Mouse (Mus musculus): ENCODE results near the gene Diaph2. TPM values are rescaled to one million over a fixed set of nuclear protein-coding genes. Genes with fewer than 3 reads are reported as not detected.
"Not testable (repeated sequence)": the region's sequence is repeated elsewhere in the genome, so short reads cannot be mapped to it uniquely, and the experiment has no call there.

Gene Diaph2
- polyA plus RNA-seq, 1 experiment from 2014 or later: 4.5 TPM

DNA sequence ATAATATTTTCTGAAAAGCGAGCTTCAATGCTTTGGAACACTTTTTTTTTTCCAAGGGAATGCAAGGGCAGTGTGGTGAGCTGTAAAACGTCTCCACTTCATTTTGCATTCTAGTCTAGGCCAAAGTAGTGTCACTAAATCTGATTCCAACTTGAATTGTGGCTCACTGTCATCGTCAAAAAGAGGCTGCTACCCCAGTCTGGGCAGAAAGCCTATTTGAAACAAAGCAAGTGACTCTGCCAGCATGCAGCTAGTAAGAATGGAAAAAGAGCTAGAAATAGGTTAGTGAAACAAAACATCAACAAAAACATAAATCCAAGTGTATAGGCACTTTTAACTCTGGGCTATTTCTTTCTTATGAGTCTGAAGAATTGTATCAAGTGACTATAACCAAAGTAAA lies 653.7 kb downstream of the Diaph2 start:
- ATAC-seq (replicated peaks): no peak
- no peak overlapping the region for H3K27ac ChIP-seq
- H3K27me3 ChIP-seq (replicated peaks): no peaks in the 10 kb centered on the region
- no peak overlapping the region for H3K4me2 ChIP-seq
- no peaks in the 10 kb centered on the region for H3K4me1 ChIP-seq
- no peaks in the 10 kb centered on the region for H3K36me3 ChIP-seq (replicated peaks)
- no peaks in the 10 kb centered on the region for H3K9me3 ChIP-seq
- no peak overlapping the region for H3K4me3 ChIP-seq
- WGBS: 44% methylated on average over 3 of the region's 3 CpGs
- no peak overlapping the region for H3K9ac ChIP-seq

DNA sequence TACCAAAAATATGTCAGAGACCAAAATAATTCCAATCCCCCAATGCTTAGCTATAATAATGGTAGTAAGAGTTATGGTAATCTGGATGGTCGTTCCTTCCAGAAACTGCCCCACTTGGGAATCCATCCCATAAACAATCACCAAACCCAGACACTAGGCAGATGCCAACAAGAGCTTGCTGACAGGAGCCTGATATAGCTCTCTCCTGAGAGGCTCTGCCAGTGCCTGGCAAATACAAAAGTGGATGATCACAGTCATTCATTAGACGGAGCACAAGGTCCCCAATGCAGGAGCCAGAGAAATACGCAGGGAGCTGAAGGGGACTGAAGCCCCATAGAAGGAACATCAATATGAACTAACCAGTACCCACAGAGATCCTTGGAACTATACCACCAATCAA lies 657.9 kb downstream of the Diaph2 start:
- WGBS: 91% methylated on average over 3 of the region's 3 CpGs
- H3K36me3 ChIP-seq (replicated peaks): not testable (repeated sequence)

DNA sequence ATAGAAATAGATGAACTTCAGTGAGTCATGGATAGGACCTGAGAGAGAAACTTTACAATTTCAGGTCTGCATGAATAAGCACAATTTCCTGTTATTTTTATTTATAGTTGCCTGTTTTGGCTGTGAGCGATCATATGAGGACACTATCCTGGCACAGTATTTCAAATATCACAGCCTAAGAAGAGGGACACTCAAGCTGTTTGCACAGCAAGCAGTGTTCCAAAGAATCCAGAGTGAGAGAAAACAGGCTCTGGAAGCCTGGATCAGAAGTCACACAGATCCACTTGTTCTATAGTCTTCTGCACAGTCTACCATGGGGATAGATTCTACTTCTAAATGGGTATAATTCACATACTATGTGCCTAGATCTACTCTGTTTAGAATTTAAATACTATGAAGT lies 659.4 kb downstream of the Diaph2 start:
- Histone ChIP-seq H3K4me3 (no peak overlapping the region), H3K27me3 (replicated peaks) (no peaks in the 10 kb centered on the region), H3K4me1 (no peaks in the 10 kb centered on the region), H3K36me3 (replicated peaks) (no peaks in the 10 kb centered on the region), H3K27ac (no peak overlapping the region), H3K4me2 (no peak overlapping the region), H3K9ac (no peak overlapping the region), H3K9me3 (no peaks in the 10 kb centered on the region)
- no peak for ATAC-seq (replicated peaks)
- WGBS: 91% methylated on average over 1 of the region's 1 CpGs

More for the DNA sequence above, 657.9 kb downstream of the Diaph2 start:
- H3K4me3 ChIP-seq; H3K27me3 ChIP-seq (replicated peaks); H3K9ac ChIP-seq; H3K9me3 ChIP-seq; H3K27ac ChIP-seq; H3K4me2 ChIP-seq; H3K4me1 ChIP-seq; ATAC-seq (replicated peaks): not testable (repeated sequence)

DNA sequence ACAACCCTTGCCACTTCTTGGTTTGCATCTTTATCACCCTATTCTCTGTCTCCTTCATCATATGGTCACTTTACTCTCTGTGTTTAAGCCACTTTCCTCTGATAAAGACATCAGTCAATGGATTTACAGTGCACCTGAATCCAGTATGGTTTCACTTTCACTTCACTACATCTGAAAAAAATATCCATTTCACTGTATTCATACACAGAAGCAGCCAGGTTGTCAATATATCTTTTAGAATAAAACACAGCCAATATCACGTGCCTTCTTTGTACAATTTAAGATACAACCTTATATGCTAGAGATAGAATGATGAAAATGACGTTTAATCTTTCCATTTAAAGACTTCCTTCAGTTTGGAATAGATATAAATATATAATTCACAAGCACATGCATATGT lies 673.6 kb downstream of the Diaph2 start:
- Histone ChIP-seq H3K4me1 (no peaks in the 10 kb centered on the region), H3K4me2 (no peak overlapping the region), H3K36me3 (replicated peaks) (no peaks in the 10 kb centered on the region), H3K9me3 (no peaks in the 10 kb centered on the region), H3K9ac (no peak overlapping the region), H3K27ac (no peak overlapping the region), H3K27me3 (replicated peaks) (no peaks in the 10 kb centered on the region), H3K4me3 (no peak overlapping the region)
- 70% methylated on average over 2 of the region's 2 CpGs for WGBS
- no peak for ATAC-seq (replicated peaks)

DNA sequence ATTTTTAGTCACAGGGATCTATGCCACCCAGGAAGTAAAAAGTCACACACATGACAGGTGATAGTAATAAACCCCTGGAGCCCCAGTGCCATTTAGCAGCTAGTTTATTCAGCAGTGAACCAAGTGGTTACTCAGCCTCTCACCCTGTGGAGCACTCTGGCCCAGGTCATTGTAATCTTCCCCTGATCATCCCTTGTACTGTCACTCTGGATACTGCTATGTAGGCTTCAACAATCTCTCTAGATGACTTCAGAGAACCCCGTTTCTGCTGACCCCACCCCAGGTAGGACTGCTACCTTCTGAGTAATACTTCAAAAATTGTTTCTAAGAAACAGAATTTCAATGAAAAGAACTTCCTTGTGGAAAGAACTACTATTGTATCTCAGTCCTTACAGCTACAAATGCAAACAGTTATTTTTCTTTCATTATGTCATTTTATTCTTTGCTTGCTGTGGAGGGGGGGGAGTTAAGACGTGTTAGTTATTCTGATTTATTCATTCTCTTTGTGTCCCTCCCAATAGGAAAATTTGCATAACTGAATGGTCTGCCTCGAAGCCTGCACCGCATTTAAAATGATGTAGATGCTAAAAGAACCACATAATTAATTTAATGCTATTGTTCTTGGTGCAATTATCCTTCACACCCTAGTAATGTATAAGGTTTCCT lies 702.4 kb downstream of the Diaph2 start:
- 33% methylated on average over 4 of the region's 4 CpGs for WGBS

DNA sequence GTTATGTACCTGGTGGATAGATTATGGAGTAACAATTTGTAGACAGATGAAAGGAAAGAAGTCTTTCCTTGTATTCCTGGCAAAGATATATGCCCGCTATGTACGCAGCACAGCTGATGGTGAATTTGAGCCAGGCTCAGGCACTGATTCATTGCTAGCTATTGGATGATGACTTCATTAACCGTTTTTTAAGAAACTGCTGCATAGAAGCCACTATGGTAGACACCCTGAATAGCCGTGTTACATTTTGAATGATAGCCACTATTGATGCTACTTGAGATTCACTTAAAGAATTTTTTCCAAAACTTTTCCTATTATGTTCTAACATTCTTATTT lies 702.9 kb downstream of the Diaph2 start:
- no peaks in the 10 kb centered on the region for H3K4me1 ChIP-seq
- no peak overlapping the region for H3K27ac ChIP-seq
- H3K9me3 ChIP-seq: no peaks in the 10 kb centered on the region
- 62% methylated on average over 4 of the region's 4 CpGs for WGBS
- no peak overlapping the region for H3K4me3 ChIP-seq
- H3K27me3 ChIP-seq (replicated peaks): no peaks in the 10 kb centered on the region
- no peak for ATAC-seq (replicated peaks)
- no peaks in the 10 kb centered on the region for H3K36me3 ChIP-seq (replicated peaks)
- H3K4me2 ChIP-seq: no peak overlapping the region
- H3K9ac ChIP-seq: no peak overlapping the region

More for the DNA sequence above, 702.4 kb downstream of the Diaph2 start:
- Histone ChIP-seq H3K27me3 (replicated peaks) (no peaks in the 10 kb centered on the region), H3K4me3 (no peak overlapping the region), H3K4me1 (no peaks in the 10 kb centered on the region), H3K27ac (no peak overlapping the region), H3K36me3 (replicated peaks) (no peaks in the 10 kb centered on the region), H3K9me3 (no peaks in the 10 kb centered on the region), H3K9ac (no peak overlapping the region), H3K4me2 (no peak overlapping the region)
- no peak for ATAC-seq (replicated peaks)

DNA sequence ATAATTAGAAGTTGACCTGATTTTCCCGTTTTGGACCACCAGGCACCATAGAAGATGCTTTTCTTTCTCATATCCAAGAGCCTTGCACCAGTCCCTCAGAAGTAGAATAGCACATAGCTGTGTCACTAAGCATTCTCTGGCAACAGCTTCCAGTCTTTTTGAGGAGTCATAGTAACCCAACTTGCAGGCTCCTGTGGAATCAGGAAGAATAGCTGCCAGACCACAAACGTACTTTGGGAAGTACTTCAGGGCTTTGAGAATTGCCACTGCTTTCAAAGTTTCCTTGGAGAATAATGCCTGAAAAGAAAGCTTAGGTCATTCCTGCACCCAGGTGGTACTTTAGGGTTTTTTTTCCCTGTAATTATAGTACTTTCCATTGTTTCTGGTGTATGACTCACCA lies 723.6 kb downstream of the Diaph2 start:
- Histone ChIP-seq H3K4me1 (no peaks in the 10 kb centered on the region), H3K9me3 (no peaks in the 10 kb centered on the region), H3K9ac (no peak overlapping the region), H3K27me3 (replicated peaks) (no peaks in the 10 kb centered on the region), H3K4me3 (no peak overlapping the region), H3K27ac (no peak overlapping the region), H3K36me3 (replicated peaks) (no peaks in the 10 kb centered on the region), H3K4me2 (no peak overlapping the region)
- no peak for ATAC-seq (replicated peaks)
- 32% methylated on average over 2 of the region's 2 CpGs for WGBS

DNA sequence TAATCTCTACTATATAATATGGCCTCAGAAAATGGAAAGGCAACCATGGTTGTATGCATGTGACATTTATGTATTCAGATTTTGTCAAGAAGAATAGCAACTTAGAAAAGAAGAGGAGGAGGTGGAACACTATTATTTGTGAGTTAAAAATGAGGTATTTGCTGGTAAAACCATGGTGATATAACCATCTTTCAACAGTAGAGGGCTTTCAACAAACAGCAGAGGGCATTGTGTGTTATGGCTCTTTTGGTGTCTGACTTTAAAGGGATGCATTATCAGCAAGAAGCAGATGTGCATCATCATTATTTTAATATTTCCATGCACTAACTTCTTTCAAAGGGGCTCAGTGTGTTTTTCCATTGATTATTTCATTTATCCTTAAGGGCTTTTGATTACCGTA lies 731.3 kb downstream of the Diaph2 start:
- no peaks in the 10 kb centered on the region for H3K27me3 ChIP-seq (replicated peaks)

DNA sequence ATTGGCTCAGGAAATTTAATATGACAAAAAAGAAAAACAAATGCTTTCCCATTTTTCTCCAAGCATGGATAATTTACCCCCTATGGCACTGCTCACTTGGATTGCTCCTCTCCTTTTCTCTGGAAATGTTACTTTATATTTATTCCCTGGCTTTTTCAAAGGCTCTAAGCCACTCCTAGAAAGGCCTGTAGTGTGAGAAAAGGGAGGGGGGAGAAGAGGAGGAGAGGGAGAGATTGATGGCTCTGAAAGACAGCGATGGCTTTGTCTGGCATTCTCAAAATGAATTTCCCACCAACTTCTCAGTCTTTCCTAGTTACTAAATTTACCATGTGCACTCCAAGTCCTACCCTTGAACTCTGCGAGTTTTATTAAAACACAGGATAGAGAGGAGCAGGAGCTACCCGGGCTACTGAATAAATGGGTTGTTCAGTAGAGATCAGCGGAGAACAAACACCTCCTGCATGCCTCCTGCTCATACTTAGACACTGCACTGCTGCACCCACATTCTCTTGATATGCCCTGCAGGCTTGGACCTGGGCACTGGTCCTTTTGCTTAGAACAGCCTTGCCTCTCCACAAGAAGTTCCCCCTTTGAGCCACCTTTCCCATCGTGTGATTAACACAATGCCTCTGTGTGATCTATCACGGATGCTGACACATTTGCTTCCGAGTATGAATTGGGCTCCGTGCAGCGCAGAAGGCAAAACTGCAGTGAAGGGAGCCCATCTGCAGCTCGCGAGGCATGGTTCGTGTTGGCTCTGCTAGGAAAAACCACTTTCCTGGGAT lies 753.3 kb downstream of the Diaph2 start:
- no peaks in the 10 kb centered on the region for H3K27me3 ChIP-seq (replicated peaks)
- ATAC-seq (replicated peaks): peak; percentile 71
- H3K27ac ChIP-seq: peak overlapping the region; percentile 56; the same call in 1 of the 2 replicates
- H3K9ac ChIP-seq: no peak overlapping the region
- no peaks in the 10 kb centered on the region for H3K9me3 ChIP-seq
- no peak overlapping the region for H3K4me3 ChIP-seq
- peak overlapping the region; percentile 32; the same call in 1 of the 2 replicates for H3K4me2 ChIP-seq
- WGBS: 49% methylated on average over 12 of the region's 12 CpGs
- no peaks in the 10 kb centered on the region for H3K36me3 ChIP-seq (replicated peaks)
- no peaks in the 10 kb centered on the region; the same call in 1 of the 2 replicates for H3K4me1 ChIP-seq

More for the DNA sequence above, 731.3 kb downstream of the Diaph2 start:
- Histone ChIP-seq H3K4me3 (no peak overlapping the region), H3K9me3 (no peaks in the 10 kb centered on the region), H3K27ac (no peak overlapping the region), H3K4me2 (no peak overlapping the region), H3K36me3 (replicated peaks) (no peaks in the 10 kb centered on the region), H3K9ac (no peak overlapping the region), H3K4me1 (no peaks in the 10 kb centered on the region)
- ATAC-seq (replicated peaks): no peak
- WGBS: 97% methylated on average over 1 of the region's 1 CpGs

DNA sequence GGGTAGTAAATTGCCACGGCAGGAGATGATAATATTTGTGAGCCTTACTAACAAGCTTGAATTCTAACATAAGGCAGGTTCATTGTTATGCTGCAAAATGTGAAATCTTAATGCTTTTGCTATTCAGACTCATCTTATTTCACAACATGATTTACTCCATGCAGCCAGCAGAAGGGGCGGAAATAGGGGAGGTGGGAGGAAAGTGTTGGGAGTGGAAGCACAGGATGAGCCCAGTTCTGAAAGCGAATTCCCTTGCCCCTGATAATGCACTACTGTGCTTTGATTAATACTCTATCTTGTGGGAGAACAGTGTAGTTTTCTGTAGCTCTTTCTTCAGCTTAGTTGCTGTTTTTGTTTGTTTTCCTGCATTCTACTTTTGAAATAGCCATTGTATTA lies 753.9 kb downstream of the Diaph2 start:
- 60% methylated on average over 3 of the region's 3 CpGs for WGBS
- no peak for ATAC-seq (replicated peaks)
- H3K4me3 ChIP-seq: no peak overlapping the region
- H3K9ac ChIP-seq: no peak overlapping the region
- peak overlapping the region; percentile 32; the same call in 1 of the 2 replicates for H3K4me2 ChIP-seq
- no peaks in the 10 kb centered on the region for H3K9me3 ChIP-seq
- H3K36me3 ChIP-seq (replicated peaks): no peaks in the 10 kb centered on the region
- H3K27me3 ChIP-seq (replicated peaks): no peaks in the 10 kb centered on the region
- 0 out of 2 replicates have a peak overlapping the region, but pooled peaks have one; percentile 56 for H3K27ac ChIP-seq
- no peaks in the 10 kb centered on the region; the same call in 1 of the 2 replicates for H3K4me1 ChIP-seq

DNA sequence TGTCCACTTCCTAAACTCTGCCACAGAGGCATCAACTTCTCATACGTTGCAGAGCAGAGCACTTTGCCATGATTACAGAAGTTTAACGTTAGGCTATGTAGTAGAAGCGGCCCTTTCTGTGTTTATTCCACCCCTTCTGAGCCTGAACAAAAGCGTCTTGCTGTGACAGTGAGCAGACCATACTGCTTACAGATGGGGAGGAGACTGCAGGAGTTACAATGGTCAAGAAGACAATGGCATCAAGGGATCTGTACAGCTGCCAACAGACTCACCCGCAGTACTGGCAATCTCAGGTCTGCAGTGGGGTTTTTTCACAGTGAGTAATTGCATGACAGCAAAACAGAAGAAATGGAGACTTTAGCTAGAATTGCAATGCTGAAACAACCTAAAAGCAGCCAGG lies 756.1 kb downstream of the Diaph2 start:
- Histone ChIP-seq H3K9me3 (no peaks in the 10 kb centered on the region), H3K27me3 (replicated peaks) (no peaks in the 10 kb centered on the region), H3K27ac (no peak overlapping the region), H3K4me1 (no peaks in the 10 kb centered on the region; the same call in 1 of the 2 replicates), H3K9ac (no peak overlapping the region), H3K36me3 (replicated peaks) (no peaks in the 10 kb centered on the region), H3K4me3 (no peak overlapping the region), H3K4me2 (no peak overlapping the region)
- peak; percentile 50; the same call in 1 of the 2 replicates for ATAC-seq (replicated peaks)
- 22% methylated on average over 5 of the region's 5 CpGs for WGBS
